Mouse (Mus musculus): ENCODE data around the gene Gm45753.
"Not testable (repeated sequence)": the region's sequence is repeated elsewhere in the genome, so short reads cannot be mapped to it uniquely, and the experiment has no call there.

Gene Gm45753

GRCm38 (mm10) chr8:45308366-45308765 lies at the start of gene Gm45753:
Gm45753 (minus strand) TSS chr8:45308466.
- DNase-seq (ENCODE audit: low read depth, low spot score): no peak

GRCm38 (mm10) chr8:45355809-45356208 lies 47.5 kb upstream of the Gm45753 start:
- no peak for DNase-seq (ENCODE audit: low read depth, low spot score)

GRCm38 (mm10) chr8:45345031-45345430 lies 36.8 kb upstream of the Gm45753 start:
- peak; percentile 87 for DNase-seq (ENCODE audit: low read depth, low spot score)

- DNase-seq (ENCODE audit: low read depth, low spot score): no peak
These were observed 36.0 kb upstream of the Gm45753 start for GRCm38 (mm10) chr8:45344298-45344697.

GRCm38 (mm10) chr8:45341630-45342628 lies 33.7 kb upstream of the Gm45753 start:
- DNase-seq (ENCODE audit: low read depth, low spot score): no peak

GRCm38 (mm10) chr8:45333493-45333892 lies 25.2 kb upstream of the Gm45753 start:
- peak; percentile 43 for DNase-seq (ENCODE audit: low read depth, low spot score)

GRCm38 (mm10) chr8:45332685-45333409 lies 24.6 kb upstream of the Gm45753 start, which contains the start of gene Cyp4v3:
Cyp4v3 (minus strand) TSS chr8:45333216.
- DNase-seq (ENCODE audit: low read depth, low spot score): peak; percentile 81

GRCm38 (mm10) chr8:45330856-45331255 lies 22.6 kb upstream of the Gm45753 start:
- no peak for DNase-seq (ENCODE audit: low read depth, low spot score)

- no peak for DNase-seq (ENCODE audit: low read depth, low spot score)
These were observed 21.1 kb upstream of the Gm45753 start for GRCm38 (mm10) chr8:45329206-45329980.

GRCm38 (mm10) chr8:45327076-45327475 lies 18.8 kb upstream of the Gm45753 start:
- not testable (repeated sequence) for DNase-seq (ENCODE audit: low read depth, low spot score)

- DNase-seq (ENCODE audit: low read depth, low spot score): no peak
These were observed 15.9 kb upstream of the Gm45753 start for GRCm38 (mm10) chr8:45324151-45324550.

- DNase-seq (ENCODE audit: low read depth, low spot score): no peak
These were observed 13.1 kb upstream of the Gm45753 start for GRCm38 (mm10) chr8:45321365-45321764.

GRCm38 (mm10) chr8:45320930-45321329 lies 12.7 kb upstream of the Gm45753 start:
- no peak for DNase-seq (ENCODE audit: low read depth, low spot score)

GRCm38 (mm10) chr8:45310967-45311366 lies 2.7 kb upstream of the Gm45753 start:
- DNase-seq (ENCODE audit: low read depth, low spot score): no peak

- DNase-seq (ENCODE audit: low read depth, low spot score): peak; percentile 34
These were observed 2.8 kb downstream of the Gm45753 start for GRCm38 (mm10) chr8:45305479-45305878.

- DNase-seq (ENCODE audit: low read depth, low spot score): no peak
These were observed 3.9 kb downstream of the Gm45753 start for GRCm38 (mm10) chr8:45304354-45304753.

- no peak for DNase-seq (ENCODE audit: low read depth, low spot score)
These were observed 5.9 kb downstream of the Gm45753 start for GRCm38 (mm10) chr8:45302390-45302789.

- no peak for DNase-seq (ENCODE audit: low read depth, low spot score)
These were observed 13.0 kb downstream of the Gm45753 start for GRCm38 (mm10) chr8:45295276-45295675.

GRCm38 (mm10) chr8:45294687-45295086 lies 13.6 kb downstream of the Gm45753 start, which contains the start of gene Klkb1:
Klkb1 (minus strand) TSS chr8:45294859.
- DNase-seq (ENCODE audit: low read depth, low spot score): no peak

GRCm38 (mm10) chr8:45291790-45292189 lies 16.5 kb downstream of the Gm45753 start:
- no peak for DNase-seq (ENCODE audit: low read depth, low spot score)

GRCm38 (mm10) chr8:45281630-45282029 lies 26.6 kb downstream of the Gm45753 start:
- no peak for DNase-seq (ENCODE audit: low read depth, low spot score)

All from 3T3-L1 (cell line).